Mouse (Mus musculus) ZHBTc4 (cell line): ENCODE data around the gene Abcc5.

Experiments used
- DNase-seq: peaks from one replicate; pipeline ENCODE4 v3.0.0-alpha.2; 2011; ENCODE audit warnings: low read depth, low spot score

Gene Abcc5

GRCm38 (mm10) chr16:20422938-20423730 lies 3.1 kb downstream of the Abcc5 start:
- DNase-seq = peak; percentile 53

- DNase-seq = no peak
These were observed 8.1 kb downstream of the Abcc5 start for GRCm38 (mm10) chr16:20418054-20418453.

GRCm38 (mm10) chr16:20416262-20416661 lies 9.9 kb downstream of the Abcc5 start:
- DNase-seq = no peak

- DNase-seq = no peak
These were observed 10.4 kb downstream of the Abcc5 start for GRCm38 (mm10) chr16:20415804-20416203.

GRCm38 (mm10) chr16:20415211-20415610 lies 11.0 kb downstream of the Abcc5 start:
- DNase-seq = no peak

- no peak for DNase-seq
These were observed 12.3 kb downstream of the Abcc5 start for GRCm38 (mm10) chr16:20413870-20414331.

GRCm38 (mm10) chr16:20411958-20412570 lies 14.1 kb downstream of the Abcc5 start:
- no peak for DNase-seq

- no peak for DNase-seq
These were observed 20.9 kb downstream of the Abcc5 start for GRCm38 (mm10) chr16:20405335-20405734.

GRCm38 (mm10) chr16:20403327-20403726 lies 22.9 kb downstream of the Abcc5 start:
- DNase-seq = no peak

GRCm38 (mm10) chr16:20401592-20401991 lies 24.6 kb downstream of the Abcc5 start:
- DNase-seq = no peak

GRCm38 (mm10) chr16:20400707-20401591 lies 25.2 kb downstream of the Abcc5 start:
- DNase-seq = no peak

GRCm38 (mm10) chr16:20396851-20397250 lies 29.3 kb downstream of the Abcc5 start:
- DNase-seq = no peak

GRCm38 (mm10) chr16:20395216-20395907 lies 30.8 kb downstream of the Abcc5 start:
- no peak for DNase-seq

GRCm38 (mm10) chr16:20391753-20392152 lies 34.4 kb downstream of the Abcc5 start:
- DNase-seq = no peak

- DNase-seq = peak; percentile 92
These were observed 36.0 kb downstream of the Abcc5 start for GRCm38 (mm10) chr16:20390233-20390632.

- no peak for DNase-seq
These were observed 45.2 kb downstream of the Abcc5 start for GRCm38 (mm10) chr16:20381031-20381430.

- DNase-seq = peak; percentile 42
These were observed 50.9 kb downstream of the Abcc5 start for GRCm38 (mm10) chr16:20375341-20375740.

GRCm38 (mm10) chr16:20371731-20372130 lies 54.5 kb downstream of the Abcc5 start:
- peak; percentile 59 for DNase-seq

- peak; percentile 68 for DNase-seq
These were observed 58.0 kb downstream of the Abcc5 start for GRCm38 (mm10) chr16:20368221-20368620.

GRCm38 (mm10) chr16:20362121-20362520 lies 64.1 kb downstream of the Abcc5 start:
- peak; percentile 80 for DNase-seq

GRCm38 (mm10) chr16:20361496-20361895 lies 64.7 kb downstream of the Abcc5 start:
- DNase-seq = peak; percentile 42
